Mouse (Mus musculus) CH12.LX (cell line): Measurements from ENCODE around the gene Armh2. TPM values are rescaled to one million over a fixed set of nuclear protein-coding genes. Genes with fewer than 3 reads are reported as not detected.

Experiments used
- DNase-seq: peaks from one replicate; pipeline ENCODE4 v3.0.0-alpha.2; 2013; ENCODE audit errors: extremely low read depth
- H3K27ac ChIP-seq: 2 replicates; pipeline ENCODE4 v1.5.1; 2012; ENCODE audit warnings: low read depth, mild to moderate bottlenecking, control low read depth, moderate library complexity; ENCODE audit not compliant: insufficient read depth
- H3K27me3 ChIP-seq: replicated peaks from 2 replicates; pipeline ENCODE3; 2012; ENCODE audit warnings: inconsistent platforms
- H3K36me3 ChIP-seq, 2 experiments: replicated peaks in 1 of 2; 2 replicates each; pipeline versions ENCODE3 to v1.6.1; 2012; ENCODE audit warnings: inconsistent platforms in 1 of 2, low read length in 1 of 2, mild to moderate bottlenecking in 1 of 2, mixed read lengths in 1 of 2, moderate library complexity in 1 of 2; ENCODE audit not compliant: control insufficient read depth in 1 of 2, insufficient read depth in 1 of 2
- H3K4me1 ChIP-seq, 2 experiments: 2 replicates each; pipeline ENCODE4 v1.6.1; 2012; ENCODE audit warnings: inconsistent platforms in 1 of 2, moderate library complexity in 1 of 2; ENCODE audit not compliant: insufficient read depth in 2 of 2, control insufficient read depth in 1 of 2
- H3K4me2 ChIP-seq: 2 replicates; pipeline ENCODE4 v1.6.1; 2012; ENCODE audit warnings: low read depth, mild to moderate bottlenecking, control low read depth; ENCODE audit not compliant: poor library complexity, insufficient read depth, severe bottlenecking
- H3K4me3 ChIP-seq, 3 experiments: fragments of 150-350 bp in 1 of 3; sonication (generic) in 1 of 3; replicated peaks in 1 of 3; 2 replicates each; pipeline versions ENCODE3 to v1.5.1; 2011 to 2012; ENCODE audit warnings: low read depth in 2 of 3, low read length in 2 of 3, mild to moderate bottlenecking in 2 of 3, moderate library complexity in 2 of 3, control low read depth in 1 of 3, improper control_type of control experiment in 1 of 3, inconsistent platforms in 1 of 3, mixed read lengths in 1 of 3; ENCODE audit not compliant: poor library complexity in 1 of 3
- H3K79me2 ChIP-seq: replicated peaks from 2 replicates; pipeline ENCODE4 v1.6.1; 2012; ENCODE audit warnings: mild to moderate bottlenecking, moderate library complexity; ENCODE audit not compliant: control insufficient read depth, poor library complexity, insufficient read depth, severe bottlenecking; ENCODE audit errors: extremely low read depth
- H3K9ac ChIP-seq: 2 replicates; pipeline ENCODE4 v1.6.1; 2012; ENCODE audit warnings: low read depth, mild to moderate bottlenecking, control low read depth, moderate library complexity; ENCODE audit not compliant: insufficient read depth
- H3K9me3 ChIP-seq: replicated peaks from 2 replicates; pipeline ENCODE3; 2012; ENCODE audit warnings: low read length, inconsistent platforms, mixed read lengths
- CHD1 ChIP-seq: IDR thresholded peaks from 2 replicates; pipeline ENCODE4 v1.6.1; 2012; ENCODE audit warnings: low read depth, low read length, improper control_type of control experiment, inconsistent platforms
- CHD2 ChIP-seq: IDR thresholded peaks from 2 replicates; pipeline ENCODE4 v1.6.1; 2011; ENCODE audit warnings: low read length, improper control_type of control experiment
- CTCF ChIP-seq, 2 experiments: IDR thresholded peaks in 1 of 2; conservative IDR thresholded peaks in 1 of 2; 2 replicates each; pipeline ENCODE4 v1.5.1; 2011 to 2012; ENCODE audit warnings: low read depth in 2 of 2, low read length in 2 of 2, improper control_type of control experiment in 1 of 2, inconsistent platforms in 1 of 2, mild to moderate bottlenecking in 1 of 2, moderate library complexity in 1 of 2
- ELF1 ChIP-seq: IDR thresholded peaks from 2 replicates; pipeline ENCODE4 v1.6.1; 2014; ENCODE audit warnings: low read depth, mild to moderate bottlenecking, inconsistent platforms, low read length, improper control_type of control experiment
- ETS1 ChIP-seq: conservative IDR thresholded peaks from 2 replicates; pipeline ENCODE4 v1.6.1; 2012; ENCODE audit warnings: low read depth, mild to moderate bottlenecking, inconsistent platforms, low read length, improper control_type of control experiment, moderate library complexity
- GABPA ChIP-seq: IDR thresholded peaks from 2 replicates; pipeline ENCODE4 v1.6.1; 2012; ENCODE audit warnings: low read depth, low read length, improper control_type of control experiment, inconsistent platforms; ENCODE audit not compliant: insufficient replicate concordance
- HCFC1 ChIP-seq: IDR thresholded peaks from 2 replicates; pipeline ENCODE4 v1.6.1; 2012; ENCODE audit warnings: low read depth, mild to moderate bottlenecking, inconsistent platforms, low read length, improper control_type of control experiment
- IRF4 ChIP-seq: IDR thresholded peaks from 2 replicates; pipeline ENCODE4 v1.6.1; 2014; ENCODE audit warnings: low read depth, mild to moderate bottlenecking, inconsistent platforms, low read length, improper control_type of control experiment
- JUND ChIP-seq: conservative IDR thresholded peaks from 2 replicates; pipeline ENCODE4 v1.6.1; 2011; ENCODE audit warnings: low read depth, low read length, improper control_type of control experiment
- KAT2A ChIP-seq: IDR thresholded peaks from 2 replicates; pipeline ENCODE4 v1.6.1; 2012; ENCODE audit warnings: low read length, improper control_type of control experiment, inconsistent platforms; ENCODE audit not compliant: insufficient replicate concordance
- MAX ChIP-seq: IDR thresholded peaks from 2 replicates; pipeline ENCODE4 v1.6.1; 2011; ENCODE audit warnings: low read length, improper control_type of control experiment
- MAZ ChIP-seq: IDR thresholded peaks from 2 replicates; pipeline ENCODE4 v1.6.1; 2012; ENCODE audit warnings: low read depth, mild to moderate bottlenecking, inconsistent platforms, low read length, improper control_type of control experiment, moderate library complexity
- MEF2A ChIP-seq: IDR thresholded peaks from 2 replicates; pipeline ENCODE4 v1.6.1; 2014; ENCODE audit warnings: low read depth, mild to moderate bottlenecking, inconsistent platforms, low read length, improper control_type of control experiment, borderline replicate concordance
- MYC ChIP-seq: IDR thresholded peaks from 2 replicates; pipeline ENCODE4 v1.6.1; 2011; ENCODE audit warnings: low read depth, mild to moderate bottlenecking, improper control_type of control experiment, low read length
- NELFE ChIP-seq: IDR thresholded peaks from 2 replicates; pipeline ENCODE4 v1.6.1; 2011; ENCODE audit warnings: low read depth, low read length, improper control_type of control experiment
- RAD21 ChIP-seq: IDR thresholded peaks from 2 replicates; pipeline ENCODE4 v1.6.1; 2011; ENCODE audit warnings: low read depth, mild to moderate bottlenecking, low read length, improper control_type of control experiment, moderate library complexity
- SIN3A ChIP-seq: IDR thresholded peaks from 2 replicates; pipeline ENCODE4 v1.6.1; 2012; ENCODE audit warnings: low read length, improper control_type of control experiment, inconsistent platforms
- TBP ChIP-seq: conservative IDR thresholded peaks from 2 replicates; pipeline ENCODE4 v1.6.1; 2011; ENCODE audit warnings: low read depth, low read length, improper control_type of control experiment
- TCF12 ChIP-seq: IDR thresholded peaks from 2 replicates; pipeline ENCODE4 v1.6.1; 2014; ENCODE audit warnings: low read depth, mild to moderate bottlenecking, inconsistent platforms, low read length, improper control_type of control experiment
- UBTF ChIP-seq: IDR thresholded peaks from 2 replicates; pipeline ENCODE4 v1.6.1; 2012; ENCODE audit warnings: low read depth, mild to moderate bottlenecking, inconsistent platforms, low read length, improper control_type of control experiment, moderate library complexity
- USF1 ChIP-seq: IDR thresholded peaks from 2 replicates; pipeline ENCODE4 v1.6.1; 2014; ENCODE audit warnings: low read depth, mild to moderate bottlenecking, inconsistent platforms, low read length, improper control_type of control experiment
- ZC3H11A ChIP-seq: IDR thresholded peaks from 2 replicates; pipeline ENCODE4 v1.6.1; 2012; ENCODE audit warnings: low read depth, mild to moderate bottlenecking, inconsistent platforms, low read length, improper control_type of control experiment
- ZKSCAN1 ChIP-seq: IDR thresholded peaks from 2 replicates; pipeline ENCODE4 v1.6.1; 2012; ENCODE audit warnings: low read depth, inconsistent platforms, low read length, improper control_type of control experiment, borderline replicate concordance
- ZMIZ1 ChIP-seq: IDR thresholded peaks from 2 replicates; pipeline ENCODE4 v1.6.1; 2012; ENCODE audit warnings: low read depth, mild to moderate bottlenecking, inconsistent platforms, low read length, improper control_type of control experiment
- dilution Hi-C: fragments of 300-500 bp; cut with MboI; formaldehyde crosslinking; loops from 2 replicates; pipeline ENCODE4 v1.14.3; 2020; ENCODE audit warnings: low sequenced_read_pairs; ENCODE audit not compliant: extremely low pct_unique_long_range_greater_than_20kb, extremely low pct_ligation_motif_present
- in situ Hi-C: fragments of 300-500 bp; cut with MboI; formaldehyde crosslinking; loops from 3 replicates; pipeline ENCODE4 v1.14.3; 2019; ENCODE audit warnings: low sequenced_read_pairs, low pct_ligation_motif_present, low pct_unique_long_range_greater_than_20kb, mixed read lengths
- polyA plus RNA-seq: library from polyadenylated mRNA; unstranded; fragments of >175 nt; gene quantifications from 2 replicates; pipeline ENCODE4 v1.2.1, GENCODE M21; 2012; ENCODE audit warnings: low read depth; ENCODE audit not compliant: insufficient read length
- total RNA-seq, 2 experiments: library from RNA; depleted of rRNA; stranded (reverse); fragments of 300-350 nt in 1 of 2; fragments of >200 nt in 1 of 2; gene quantifications; 2 replicates each; pipeline ENCODE4 v1.2.3; 2012 to 2014

Gene Armh2
- total and polyA plus RNA-seq, 3 experiments, result not detected

DNA sequence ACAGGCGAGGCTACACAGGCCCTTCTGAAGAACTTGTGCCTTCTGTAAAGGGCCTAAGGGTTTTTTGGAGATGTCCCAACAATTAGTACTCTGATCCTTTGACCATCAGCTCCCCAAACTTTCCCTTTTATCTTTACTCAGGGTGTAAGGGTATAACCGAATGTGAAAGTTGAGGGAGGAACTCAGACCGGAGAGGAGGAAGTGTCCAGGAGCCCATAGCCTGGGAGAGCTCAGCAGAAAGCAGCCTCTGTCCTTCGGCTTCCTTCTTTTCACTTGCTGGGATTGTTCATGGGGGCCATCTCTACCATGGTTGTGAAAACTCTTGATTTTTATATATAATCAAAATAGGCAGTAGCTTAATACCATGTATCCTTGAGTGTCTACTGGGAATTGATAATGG lies 42.3 kb upstream of the Armh2 start:
- DNase-seq, result no peak
- no peak overlapping the region for H3K27ac ChIP-seq
- no peak overlapping the region for H3K4me2 ChIP-seq
- peaks cover 39 to 89% of the 10 kb centered on the region in 2 experiments for H3K36me3 ChIP-seq
- no peak overlapping the region for H3K4me3 ChIP-seq
- H3K27me3 ChIP-seq, result no peaks in the 10 kb centered on the region
- dilution Hi-C loops (no loop called here), in situ Hi-C loops (no loop called here)
- H3K4me1 ChIP-seq, result no peaks in the 10 kb centered on the region
- no peak overlapping the region for H3K9ac ChIP-seq
- TF ChIP-seq MEF2A (no peak), CTCF (conservative IDR thresholded peaks at IDR 0.05 in 1 of 2, IDR thresholded peaks at IDR 0.05 in 1 of 2; ENCODE audit: low read depth in 2 of 2, low read length in 2 of 2) (no peak), ZMIZ1 (no peak), UBTF (no peak), MAX (no peak), RAD21 (no peak), HCFC1 (no peak), JUND (no peak), TCF12 (no peak), SIN3A (no peak), MAZ (no peak)
- H3K79me2 ChIP-seq, result no peaks in the 10 kb centered on the region
- H3K9me3 ChIP-seq, result no peaks in the 10 kb centered on the region

DNA sequence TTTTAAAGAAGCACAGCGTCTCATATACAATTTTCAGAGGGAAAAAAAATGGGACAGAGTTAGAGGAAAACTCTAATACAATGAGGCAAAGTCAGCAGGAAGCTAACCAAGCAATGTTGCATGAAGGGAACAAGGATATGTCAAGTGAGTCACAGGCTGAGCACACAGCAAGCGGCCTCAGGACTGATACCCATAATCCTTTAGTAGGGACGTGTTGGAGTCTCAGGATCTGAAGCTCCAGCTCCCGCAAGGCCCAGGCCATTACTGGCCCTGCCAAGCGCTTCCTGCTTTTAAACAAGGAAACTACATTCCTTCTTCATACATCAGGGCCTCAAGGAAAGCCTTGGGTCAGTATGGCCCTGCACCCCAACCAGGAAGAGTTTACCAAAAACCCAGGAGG lies 38.9 kb upstream of the Armh2 start:
- TF ChIP-seq ELF1, result no peak
- TF ChIP-seq MEF2A, result no peak
- no peak for TF ChIP-seq USF1
- no peak for TF ChIP-seq RAD21
- no peak for TF ChIP-seq ZKSCAN1
- TF ChIP-seq CHD1, result no peak
- TF ChIP-seq GABPA, result no peak
- TF ChIP-seq TCF12, result no peak
- no peak for TF ChIP-seq UBTF
- TF ChIP-seq ETS1, result no peak
- TF ChIP-seq TBP, result no peak
- TF ChIP-seq KAT2A, result no peak
- no peak for TF ChIP-seq CTCF (conservative IDR thresholded peaks at IDR 0.05 in 1 of 2, IDR thresholded peaks at IDR 0.05 in 1 of 2; ENCODE audit: low read depth in 2 of 2, low read length in 2 of 2)
- no peak for TF ChIP-seq NELFE
- no peak for TF ChIP-seq ZC3H11A
- no peak for TF ChIP-seq MYC
- TF ChIP-seq CHD2, result no peak
- no peak for TF ChIP-seq HCFC1
- no peak for TF ChIP-seq IRF4
- in situ Hi-C loops, result loop anchor here (25.0 kb wide), 1 partner anchor 210 kb away; no protein-coding TSS in a partner anchor
- no peaks in the 10 kb centered on the region for H3K27me3 ChIP-seq
- no peak overlapping the region for H3K27ac ChIP-seq
- no peak overlapping the region for H3K9ac ChIP-seq
- DNase-seq, result no peak
- H3K4me2 ChIP-seq, result no peak overlapping the region
- H3K9me3 ChIP-seq, result no peaks in the 10 kb centered on the region
- no peak overlapping the region for H3K4me3 ChIP-seq
- H3K36me3 ChIP-seq, result peaks cover 19 to 76% of the 10 kb centered on the region in 2 experiments
- dilution Hi-C loops, result no loop called here
- no peaks in the 10 kb centered on the region for H3K79me2 ChIP-seq
- H3K4me1 ChIP-seq, result no peaks in the 10 kb centered on the region
